In genomic region chr14:47187666-47188360, GRCm38 (mm10) we compare ENCODE assay signal across 8 mouse cellular contexts. TPM values are rescaled to one million over a fixed set of nuclear protein-coding genes. Genes with fewer than 3 reads are reported as not detected.
DNase-seq lines count a peak whose midpoint lies in the region; ATAC-seq and TF ChIP-seq lines count a peak whose summit lies in the region.

No protein-coding gene starts in this region.

- TF ChIP-seq CTCF in left cerebral cortex, adult 2 months (IDR thresholded peaks at IDR 0.05): no peak
- TF ChIP-seq CTCF in heart, adult 2 months (IDR thresholded peaks at IDR 0.05): no peak
- TF ChIP-seq CTCF in stomach, postnatal 0 days (IDR thresholded peaks at IDR 0.05; ENCODE audit: low read depth): no peak

- H3K36me3 ChIP-seq in heart, adult 2 months (ENCODE audit: control insufficient read depth, insufficient read depth, low read length): 0 out of 2 replicates have a peak, but pooled peaks cover 4% of the 10 kb centered on the region
- no peaks in the 10 kb centered on the region for H3K36me3 ChIP-seq in kidney, embryonic 16.5 days (ENCODE audit: insufficient read depth, low read length)
- peaks cover 17% of the 10 kb centered on the region; the same call in 1 of the 2 replicates for H3K36me3 ChIP-seq in macrophage (ENCODE audit: inconsistent target)
- H3K36me3 ChIP-seq in stomach, postnatal 0 days (ENCODE audit: control insufficient read depth, insufficient read depth, low read length): no peaks in the 10 kb centered on the region

- no peak for ATAC-seq in kidney, embryonic 16.5 days (ENCODE audit: low FRiP score, low TSS enrichment)
- ATAC-seq in stomach, postnatal 0 days (ENCODE audit: low FRiP score, low TSS enrichment): no peak
- ATAC-seq in cerebellum, adult (ENCODE audit: insufficient number of reproducible peaks, low FRiP score, low TSS enrichment): no peak

- 37% methylated on average over 12 of the region's 12 CpGs for WGBS in heart, adult 2 months
- WGBS in kidney, embryonic 16.5 days: 34% methylated on average over 12 of the region's 12 CpGs
- WGBS in macrophage (ENCODE audit: missing documents): 4% methylated on average over 11 of the region's 12 CpGs
- WGBS in stomach, postnatal 0 days: 46% methylated on average over 12 of the region's 12 CpGs

- no peaks in the 10 kb centered on the region; the same call in 1 of the 2 replicates for H3K79me2 ChIP-seq in heart, adult 2 months (replicated peaks; ENCODE audit: control insufficient read depth, insufficient read depth, low read length)
- peaks cover 56% of the 10 kb centered on the region for H3K79me2 ChIP-seq in macrophage (ENCODE audit: inconsistent target)

- no peak for DNase-seq in left cerebral cortex, adult 2 months (ENCODE audit: extremely low spot score in 1 of 2, low spot score in 2 of 2)
- DNase-seq in left cerebral cortex, adult 9 months (ENCODE audit: low spot score in 2 of 2): no peak
- peak; percentile 44 to 55 for DNase-seq in heart, adult 2 months
- DNase-seq in stomach, postnatal 0 days (ENCODE audit: low spot score): peak; percentile 42
- no peak for DNase-seq in left cerebral cortex, postnatal 25 days (ENCODE audit: low spot score in 2 of 2)

- TF ChIP-seq POLR2A in heart, adult 2 months (IDR thresholded peaks at IDR 0.05; ENCODE audit: insufficient read depth, low read depth, low read length): 0 out of 2 replicates have a peak, but pooled peaks have one; percentile 18

- peaks cover 3% of the 10 kb centered on the region for H3K4me1 ChIP-seq in heart, adult 2 months (ENCODE audit: control insufficient read depth, insufficient read depth, low read length)
- peaks cover 10% of the 10 kb centered on the region for H3K4me1 ChIP-seq in kidney, embryonic 16.5 days (ENCODE audit: insufficient read depth, low read length)
- H3K4me1 ChIP-seq in stomach, postnatal 0 days (replicated peaks; ENCODE audit: control insufficient read depth, insufficient read depth): no peaks in the 10 kb centered on the region

- H3K4me3 ChIP-seq in left cerebral cortex, adult 2 months: peak overlapping the region; percentile 73; the same call in 1 of the 2 replicates
- H3K4me3 ChIP-seq in heart, adult 2 months: peak overlapping the region; percentile 70
- peak overlapping the region; percentile 78; the same call in 1 of the 2 replicates for H3K4me3 ChIP-seq in kidney, embryonic 16.5 days (ENCODE audit: low read length)
- peak overlapping the region; percentile 72 for H3K4me3 ChIP-seq in macrophage (ENCODE audit: inconsistent target)
- peak overlapping the region; percentile 63; the same call in 1 of the 2 replicates for H3K4me3 ChIP-seq in stomach, postnatal 0 days (ENCODE audit: low read depth, low read length)

- H3K27me3 ChIP-seq in heart, adult 2 months (ENCODE audit: control insufficient read depth, insufficient read depth, low read length): no peaks in the 10 kb centered on the region
- H3K27me3 ChIP-seq in kidney, embryonic 16.5 days (ENCODE audit: insufficient read depth, low read length): peaks cover 8% of the 10 kb centered on the region; the same call in 1 of the 2 replicates
- no peaks in the 10 kb centered on the region for H3K27me3 ChIP-seq in stomach, postnatal 0 days (ENCODE audit: control insufficient read depth, insufficient read depth, low read length)

- peak overlapping the region; percentile 52; the same call in 1 of the 2 replicates for H3K9ac ChIP-seq in heart, adult 2 months (ENCODE audit: low read depth, low read length)
- no peak overlapping the region for H3K9ac ChIP-seq in kidney, embryonic 16.5 days (replicated peaks; ENCODE audit: low read length)
- H3K9ac ChIP-seq in stomach, postnatal 0 days (ENCODE audit: low read length): no peak overlapping the region

- no peaks in the 10 kb centered on the region; the same call in 1 of the 2 replicates for H3K9me3 ChIP-seq in kidney, embryonic 16.5 days (ENCODE audit: low read length)
- H3K9me3 ChIP-seq in stomach, postnatal 0 days (ENCODE audit: control insufficient read depth, low read length): no peaks in the 10 kb centered on the region

- H3K27ac ChIP-seq in left cerebral cortex, adult 2 months: peak overlapping the region; percentile 32; the same call in 1 of the 2 replicates
- peak overlapping the region; percentile 96 for H3K27ac ChIP-seq in heart, adult 2 months
- no peak overlapping the region for H3K27ac ChIP-seq in kidney, embryonic 16.5 days (ENCODE audit: low read length)
- H3K27ac ChIP-seq in macrophage: peak overlapping the region; percentile 82
- H3K27ac ChIP-seq in stomach, postnatal 0 days (replicated peaks): no peak overlapping the region

- intact Hi-C loops in left cerebral cortex, adult 2 months (cut with DNase I): loop anchor here (5.0 kb wide), 2 partner anchors 69 to 306 kb away; partner anchors contain the start of gene Samd4
- intact Hi-C loops in heart, adult 2 months (cut with DNase I): loop anchor here (1.0 to 5.0 kb wide), 3 partner anchors 10 to 305 kb away; partner anchors contain the start of gene Samd4
- intact Hi-C loops in left cerebral cortex, postnatal 25 days (cut with DNase I): loop anchor here (10.0 kb wide), 1 partner anchor 303 kb away; the partner anchor contains the start of gene Samd4

- peak overlapping the region; percentile 98 for H3K4me2 ChIP-seq in kidney, embryonic 16.5 days (replicated peaks; ENCODE audit: low read depth, low read length)
- peak overlapping the region; percentile 98 for H3K4me2 ChIP-seq in stomach, postnatal 0 days (replicated peaks; ENCODE audit: low read depth)

- 0 out of 2 replicates have a peak, but pooled peaks have one; percentile 35 for TF ChIP-seq EP300 in heart, adult 2 months (IDR thresholded peaks at IDR 0.05; ENCODE audit: insufficient read depth, low read depth, low read length)
- TF ChIP-seq EP300 in stomach, postnatal 0 days (optimal IDR thresholded peaks at IDR 0.05): no peak

RNA-seq across cellular contexts. Expression of gene Gch1, which starts 1.4 kb away (rescaled TPM):
- total RNA-seq in left cerebral cortex, adult 2 months (2021): 1 to 10 TPM; 1.2 to 1.9 TPM
- 1 to 10 TPM; 6.3 to 7.0 TPM for total RNA-seq in heart, adult 2 months (2021)
- polyA plus RNA-seq in heart, adult 2 months (2012; rRNA removed): 4.7 and 8.9 TPM in 2 replicates
- 1.9 and 2.5 TPM in 2 replicates for polyA plus RNA-seq in kidney, embryonic 16.5 days (2015; fragmentation: Nextera tagmentation; extraction: Ambion mirVana)
- total RNA-seq in macrophage (2018; cell fraction: chromatin; rRNA removed): 100 to 1,000 TPM in 14 of 26 experiments, 10 to 100 TPM in 12; 20.2 to 380 (median 117) TPM
- 10 to 100 TPM; 11.3 to 73.2 (median 26.9) TPM for total RNA-seq in macrophage (2018; cell fraction: cytosol; rRNA removed)
- total RNA-seq in macrophage (2018; cell fraction: nucleus; rRNA removed): 100 to 1,000 TPM in 15 of 26 experiments, 10 to 100 TPM in 11; 20.7 to 309 (median 108) TPM
- polyA plus RNA-seq in macrophage (2018): 5.9 to 18.8 TPM (median 16.6 TPM) in 3 replicates
- 12.0 and 12.4 TPM in 2 replicates for polyA plus RNA-seq in stomach, postnatal 0 days (2015; fragmentation: Nextera tagmentation; extraction: Ambion mirVana)
- 1 to 10 TPM; 1.1 to 1.4 TPM for total RNA-seq in left cerebral cortex, postnatal 25 days (2021)

Comparison
In these comparisons a context has a peak if more than half of its experiments do, and no peak if none do; other contexts are left out.
1. DNase-seq: peak in heart, adult 2 months (2 of 2) and stomach, postnatal 0 days (single experiment); none in left cerebral cortex, adult 2 months (0 of 2), left cerebral cortex, adult 9 months (0 of 2) and left cerebral cortex, postnatal 25 days (0 of 2).
2. H3K27ac ChIP-seq: peak in left cerebral cortex, adult 2 months (single experiment), heart, adult 2 months (single experiment) and macrophage (single experiment); none in kidney, embryonic 16.5 days (single experiment) and stomach, postnatal 0 days (single experiment).
3. Peak in every context shown above with its lines, with median percentiles within 50 percentile points of each other: H3K4me3 ChIP-seq.